Mouse (Mus musculus): ENCODE measurements around the gene Rnf41. TPM values are rescaled to one million over a fixed set of nuclear protein-coding genes. Genes with fewer than 3 reads are reported as not detected.

Gene Rnf41
- polyA plus RNA-seq, 1 experiment from 2014 or later, result 35.6 TPM

GRCm38 (mm10) chr10:128441324-128442119 lies 30.1 kb downstream of the Rnf41 start:
- Histone ChIP-seq H3K9ac (ENCODE audit: low read depth, low read length) (no peak overlapping the region), H3K27me3 (ENCODE audit: control insufficient read depth, insufficient read depth, low read length) (no peaks in the 10 kb centered on the region), H3K4me1 (ENCODE audit: control insufficient read depth, insufficient read depth, low read length) (peaks cover 16% of the 10 kb centered on the region), H3K36me3 (ENCODE audit: control insufficient read depth, insufficient read depth, low read length) (peaks cover 54% of the 10 kb centered on the region), H3K9me3 (ENCODE audit: control insufficient read depth, low read length) (no peaks in the 10 kb centered on the region), H3K27ac (ENCODE audit: low read depth, low read length) (no peak overlapping the region), H3K4me3 (ENCODE audit: low read length) (no peak overlapping the region), H3K4me2 (replicated peaks; ENCODE audit: low read depth, low read length) (no peak overlapping the region)
- 87% methylated on average over 10 of the region's 10 CpGs for WGBS
- no peak for ATAC-seq (ENCODE audit: low FRiP score, low TSS enrichment)

- Histone ChIP-seq H3K27ac (ENCODE audit: low read depth, low read length) (no peak overlapping the region), H3K9ac (ENCODE audit: low read depth, low read length) (no peak overlapping the region), H3K9me3 (ENCODE audit: control insufficient read depth, low read length) (no peaks in the 10 kb centered on the region), H3K4me3 (ENCODE audit: low read length) (no peak overlapping the region), H3K27me3 (ENCODE audit: control insufficient read depth, insufficient read depth, low read length) (no peaks in the 10 kb centered on the region), H3K4me2 (replicated peaks; ENCODE audit: low read depth, low read length) (no peak overlapping the region), H3K4me1 (ENCODE audit: control insufficient read depth, insufficient read depth, low read length) (peaks cover 16% of the 10 kb centered on the region), H3K36me3 (ENCODE audit: control insufficient read depth, insufficient read depth, low read length) (peaks cover 42% of the 10 kb centered on the region)
- WGBS, result 87% methylated on average over 1 of the region's 1 CpGs
- no peak for ATAC-seq (ENCODE audit: low FRiP score, low TSS enrichment)
Measured at GRCm38 (mm10) chr10:128442718-128443117, 31.3 kb downstream of the Rnf41 start.

GRCm38 (mm10) chr10:128444354-128444753 lies 32.9 kb downstream of the Rnf41 start:
- peaks cover 6% of the 10 kb centered on the region; the same call in 1 of the 2 replicates for H3K4me1 ChIP-seq (ENCODE audit: control insufficient read depth, insufficient read depth, low read length)
- 36% methylated on average over 6 of the region's 6 CpGs for WGBS
- peak overlapping the region; percentile 17; the same call in 1 of the 2 replicates for H3K27ac ChIP-seq (ENCODE audit: low read depth, low read length)
- H3K36me3 ChIP-seq (ENCODE audit: control insufficient read depth, insufficient read depth, low read length), result peaks cover 27% of the 10 kb centered on the region
- no peaks in the 10 kb centered on the region for H3K9me3 ChIP-seq (ENCODE audit: control insufficient read depth, low read length)
- no peak overlapping the region for H3K9ac ChIP-seq (ENCODE audit: low read depth, low read length)
- no peak overlapping the region for H3K4me3 ChIP-seq (ENCODE audit: low read length)
- ATAC-seq (ENCODE audit: low FRiP score, low TSS enrichment), result 0 out of 2 replicates have a peak, but pooled peaks have one; percentile 30
- no peak overlapping the region for H3K4me2 ChIP-seq (replicated peaks; ENCODE audit: low read depth, low read length)
- H3K27me3 ChIP-seq (ENCODE audit: control insufficient read depth, insufficient read depth, low read length), result no peaks in the 10 kb centered on the region

GRCm38 (mm10) chr10:128445407-128445806 lies 34.0 kb downstream of the Rnf41 start:
- Histone ChIP-seq H3K4me1 (ENCODE audit: control insufficient read depth, insufficient read depth, low read length) (no peaks in the 10 kb centered on the region), H3K27ac (ENCODE audit: low read depth, low read length) (0 out of 2 replicates have a peak overlapping the region, but pooled peaks have one; percentile 42), H3K27me3 (ENCODE audit: control insufficient read depth, insufficient read depth, low read length) (no peaks in the 10 kb centered on the region), H3K4me3 (ENCODE audit: low read length) (no peak overlapping the region), H3K9ac (ENCODE audit: low read depth, low read length) (no peak overlapping the region), H3K9me3 (ENCODE audit: control insufficient read depth, low read length) (no peaks in the 10 kb centered on the region), H3K4me2 (replicated peaks; ENCODE audit: low read depth, low read length) (no peak overlapping the region), H3K36me3 (ENCODE audit: control insufficient read depth, insufficient read depth, low read length) (peaks cover 16% of the 10 kb centered on the region)
- ATAC-seq (ENCODE audit: low FRiP score, low TSS enrichment), result no peak
- 88% methylated on average over 4 of the region's 4 CpGs for whole genome bisulfite sequencing

- no peak overlapping the region for H3K4me2 ChIP-seq (replicated peaks; ENCODE audit: low read depth, low read length)
- H3K9me3 ChIP-seq (ENCODE audit: control insufficient read depth, low read length), result no peaks in the 10 kb centered on the region
- H3K36me3 ChIP-seq (ENCODE audit: control insufficient read depth, insufficient read depth, low read length), result no peaks in the 10 kb centered on the region
- no peak for ATAC-seq (ENCODE audit: low FRiP score, low TSS enrichment)
- H3K4me1 ChIP-seq (ENCODE audit: control insufficient read depth, insufficient read depth, low read length), result no peaks in the 10 kb centered on the region
- 86% methylated on average over 6 of the region's 6 CpGs for WGBS
- H3K27me3 ChIP-seq (ENCODE audit: control insufficient read depth, insufficient read depth, low read length), result no peaks in the 10 kb centered on the region
- no peak overlapping the region for H3K4me3 ChIP-seq (ENCODE audit: low read length)
- no peak overlapping the region for H3K9ac ChIP-seq (ENCODE audit: low read depth, low read length)
- H3K27ac ChIP-seq (ENCODE audit: low read depth, low read length), result no peak overlapping the region
Measured at GRCm38 (mm10) chr10:128451014-128451413, 39.6 kb downstream of the Rnf41 start.

- no peak overlapping the region for H3K27ac ChIP-seq (ENCODE audit: low read depth, low read length)
- H3K9me3 ChIP-seq (ENCODE audit: control insufficient read depth, low read length), result no peaks in the 10 kb centered on the region
- H3K9ac ChIP-seq (ENCODE audit: low read depth, low read length), result no peak overlapping the region
- ATAC-seq (ENCODE audit: low FRiP score, low TSS enrichment), result no peak
- H3K4me3 ChIP-seq (ENCODE audit: low read length), result no peak overlapping the region
- WGBS, result 60% methylated on average over 3 of the region's 3 CpGs
- H3K36me3 ChIP-seq (ENCODE audit: control insufficient read depth, insufficient read depth, low read length), result no peaks in the 10 kb centered on the region
- H3K27me3 ChIP-seq (ENCODE audit: control insufficient read depth, insufficient read depth, low read length), result no peaks in the 10 kb centered on the region
- H3K4me2 ChIP-seq (replicated peaks; ENCODE audit: low read depth, low read length), result no peak overlapping the region
- no peaks in the 10 kb centered on the region for H3K4me1 ChIP-seq (ENCODE audit: control insufficient read depth, insufficient read depth, low read length)
Measured at GRCm38 (mm10) chr10:128454471-128454870, 43.0 kb downstream of the Rnf41 start.

- no peak overlapping the region for H3K4me3 ChIP-seq (ENCODE audit: low read length)
- peaks cover 2% of the 10 kb centered on the region for H3K4me1 ChIP-seq (ENCODE audit: control insufficient read depth, insufficient read depth, low read length)
- no peak overlapping the region for H3K27ac ChIP-seq (ENCODE audit: low read depth, low read length)
- peak overlapping the region; percentile 37; the same call in 1 of the 2 replicates for H3K9ac ChIP-seq (ENCODE audit: low read depth, low read length)
- H3K4me2 ChIP-seq (replicated peaks; ENCODE audit: low read depth, low read length), result no peak overlapping the region; the same call in 1 of the 2 replicates
- H3K36me3 ChIP-seq (ENCODE audit: control insufficient read depth, insufficient read depth, low read length), result no peaks in the 10 kb centered on the region
- H3K9me3 ChIP-seq (ENCODE audit: control insufficient read depth, low read length), result no peaks in the 10 kb centered on the region
- peak; percentile 26; the same call in 1 of the 2 replicates for ATAC-seq (ENCODE audit: low FRiP score, low TSS enrichment)
- 2% methylated on average over 6 of the region's 6 CpGs for WGBS
- H3K27me3 ChIP-seq (ENCODE audit: control insufficient read depth, insufficient read depth, low read length), result no peaks in the 10 kb centered on the region
Measured at GRCm38 (mm10) chr10:128455280-128455679, 43.8 kb downstream of the Rnf41 start.

GRCm38 (mm10) chr10:128457676-128458075 lies 46.2 kb downstream of the Rnf41 start:
- WGBS, result 79% methylated on average over 6 of the region's 6 CpGs
- no peak overlapping the region for H3K27ac ChIP-seq (ENCODE audit: low read depth, low read length)
- peaks cover 12% of the 10 kb centered on the region for H3K4me1 ChIP-seq (ENCODE audit: control insufficient read depth, insufficient read depth, low read length)
- H3K4me2 ChIP-seq (replicated peaks; ENCODE audit: low read depth, low read length), result no peak overlapping the region
- ATAC-seq (ENCODE audit: low FRiP score, low TSS enrichment), result no peak
- no peaks in the 10 kb centered on the region for H3K9me3 ChIP-seq (ENCODE audit: control insufficient read depth, low read length)
- peaks cover 12% of the 10 kb centered on the region for H3K36me3 ChIP-seq (ENCODE audit: control insufficient read depth, insufficient read depth, low read length)
- H3K27me3 ChIP-seq (ENCODE audit: control insufficient read depth, insufficient read depth, low read length), result no peaks in the 10 kb centered on the region
- no peak overlapping the region for H3K9ac ChIP-seq (ENCODE audit: low read depth, low read length)
- H3K4me3 ChIP-seq (ENCODE audit: low read length), result peak overlapping the region; percentile 95; the same call in 1 of the 2 replicates

- no peaks in the 10 kb centered on the region for H3K27me3 ChIP-seq (ENCODE audit: control insufficient read depth, insufficient read depth, low read length)
- peak overlapping the region; percentile 96 for H3K9ac ChIP-seq (ENCODE audit: low read depth, low read length)
- under 1% methylated on average over 29 of the region's 29 CpGs for WGBS
- H3K4me2 ChIP-seq (replicated peaks; ENCODE audit: low read depth, low read length), result peak overlapping the region; percentile 64
- peaks cover 19% of the 10 kb centered on the region for H3K36me3 ChIP-seq (ENCODE audit: control insufficient read depth, insufficient read depth, low read length)
- peak overlapping the region; percentile 95 for H3K4me3 ChIP-seq (ENCODE audit: low read length)
- H3K9me3 ChIP-seq (ENCODE audit: control insufficient read depth, low read length), result no peaks in the 10 kb centered on the region
- H3K27ac ChIP-seq (ENCODE audit: low read depth, low read length), result peak overlapping the region; percentile 95
- peak; percentile 71 for ATAC-seq (ENCODE audit: low FRiP score, low TSS enrichment)
- H3K4me1 ChIP-seq (ENCODE audit: control insufficient read depth, insufficient read depth, low read length), result peaks cover 12% of the 10 kb centered on the region
Measured at GRCm38 (mm10) chr10:128458348-128458718, 46.9 kb downstream of the Rnf41 start.
